Mouse (Mus musculus): Measurements from ENCODE around the gene Pfkp.

DNA sequence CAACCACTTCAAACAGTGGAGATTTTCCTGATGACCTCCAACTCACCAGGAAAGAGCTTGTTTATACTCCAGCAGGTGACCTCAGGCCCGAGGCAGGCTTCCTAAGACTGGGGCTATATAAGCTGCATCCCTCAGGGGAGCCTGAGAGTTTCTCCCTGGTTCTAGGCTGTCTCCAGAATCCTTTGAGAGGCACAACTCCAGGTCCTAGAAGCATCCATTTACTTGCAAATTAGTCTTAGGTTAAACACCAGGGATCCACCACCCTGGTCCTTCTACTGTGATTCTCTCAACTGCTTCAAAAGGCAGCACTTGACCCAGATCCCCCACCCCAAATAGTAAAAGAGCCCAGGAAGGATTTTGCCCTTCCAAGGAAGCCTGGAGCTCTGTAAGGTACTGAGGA is 10.2 kb downstream of the Pfkp start:
- TF ChIP-seq CTCF (IDR thresholded peaks at IDR 0.05; ENCODE audit: low read depth) (no peak), EP300 (IDR thresholded peaks at IDR 0.05; ENCODE audit: low read depth) (no peak)
